Mouse (Mus musculus) cerebral cortex, adult 2 months (tissue): ENCODE results near the gene Tmem72.

Experiments
- WGBS: fragments of 180-500 bp; shearing (Covaris S2); methylation state at CpG from one replicate; pipeline ENCODE4 v1.1.7; 2018; 5-methylcytosine and 5-hydroxymethylcytosine counted together

Gene Tmem72

GRCm38 (mm10) chr6:116649811-116650210, 66.9 kb downstream of the Tmem72 start:
- 82% methylated on average over 7 of the region's 7 CpGs for WGBS

- 84% methylated on average over 12 of the region's 12 CpGs for WGBS
These were observed 69.0 kb downstream of the Tmem72 start for GRCm38 (mm10) chr6:116647763-116648162.

- WGBS: 51% methylated on average over 3 of the region's 3 CpGs
These were observed 72.4 kb downstream of the Tmem72 start for GRCm38 (mm10) chr6:116644335-116644734.

GRCm38 (mm10) chr6:116643881-116644280, 72.8 kb downstream of the Tmem72 start:
- WGBS: 49% methylated on average over 4 of the region's 4 CpGs

- 39% methylated on average over 11 of the region's 11 CpGs for WGBS
These were observed 73.8 kb downstream of the Tmem72 start for GRCm38 (mm10) chr6:116642942-116643341.

- WGBS: 73% methylated on average over 2 of the region's 2 CpGs
These were observed 77.0 kb downstream of the Tmem72 start for GRCm38 (mm10) chr6:116639663-116640062.

- 84% methylated on average over 2 of the region's 2 CpGs for WGBS
These were observed 77.8 kb downstream of the Tmem72 start for GRCm38 (mm10) chr6:116638871-116639270.

GRCm38 (mm10) chr6:116637496-116637895, 79.2 kb downstream of the Tmem72 start:
- 92% methylated on average over 5 of the region's 5 CpGs for WGBS

- 65% methylated on average over 9 of the region's 9 CpGs for WGBS
These were observed 80.0 kb downstream of the Tmem72 start for GRCm38 (mm10) chr6:116636581-116637235.

GRCm38 (mm10) chr6:116635251-116636180, 81.2 kb downstream of the Tmem72 start:
- WGBS: 70% methylated on average over 10 of the region's 10 CpGs

GRCm38 (mm10) chr6:116633741-116634695, 82.7 kb downstream of the Tmem72 start:
- 93% methylated on average over 17 of the region's 17 CpGs for WGBS

- WGBS: 51% methylated on average over 1 of the region's 1 CpGs
These were observed 84.6 kb downstream of the Tmem72 start for GRCm38 (mm10) chr6:116632129-116632528.

- WGBS: 90% methylated on average over 10 of the region's 10 CpGs
These were observed 86.9 kb downstream of the Tmem72 start for GRCm38 (mm10) chr6:116629766-116630165.
